Comparison of ENCODE assay signal across 13 mouse cellular contexts in genomic region chrX:161723391-161723808, GRCm38 (mm10). TPM values are rescaled to one million over a fixed set of nuclear protein-coding genes. Genes with fewer than 3 reads are reported as not detected.
DNase-seq lines count a peak whose midpoint lies in the region; ATAC-seq and TF ChIP-seq lines count a peak whose summit lies in the region.
"Had no signal": no experiment of that assay in that cellular context is flagged by ENCODE, and none has a peak within 500 bp of the region (broad histone marks: within the 10 kb centered on the region; RNA-seq: fewer than 3 reads in every experiment).

No protein-coding gene starts in this region.

- H3K9me3 ChIP-seq in hindbrain, embryonic 16.5 days (ENCODE audit: control insufficient read depth, low read length), result no peaks in the 10 kb centered on the region
- no peaks in the 10 kb centered on the region for H3K9me3 ChIP-seq in heart, embryonic 10.5 days
- H3K9me3 ChIP-seq: embryonic facial prominence, embryonic 13.5 days had no signal

- no peaks in the 10 kb centered on the region for H3K36me3 ChIP-seq in hindbrain, embryonic 16.5 days (ENCODE audit: control insufficient read depth, insufficient read depth, low read length)
- H3K36me3 ChIP-seq in heart, embryonic 10.5 days, result no peaks in the 10 kb centered on the region
- H3K36me3 ChIP-seq: embryonic facial prominence, embryonic 13.5 days had no signal

- ATAC-seq in hindbrain, embryonic 16.5 days, result 0 out of 2 replicates have a peak, but pooled peaks have one; percentile 19
- ATAC-seq: activated CD4-positive, CD25-positive, alpha-beta regulatory T cell, adult 4 months had no signal

- peaks cover 10% of the 10 kb centered on the region for H3K4me1 ChIP-seq in hindbrain, embryonic 16.5 days (ENCODE audit: control insufficient read depth, insufficient read depth, low read depth, low read length)
- H3K4me1 ChIP-seq in heart, embryonic 10.5 days, result no peaks in the 10 kb centered on the region
- H3K4me1 ChIP-seq: embryonic facial prominence, embryonic 13.5 days had no signal

- TF ChIP-seq POLR2A in brain, embryonic 14.5 days (IDR thresholded peaks at IDR 0.05; ENCODE audit: borderline replicate concordance, extremely low read depth, insufficient read depth, insufficient read length, poor library complexity, severe bottlenecking), result no peak

- 26% methylated on average over 9 of the region's 9 CpGs for WGBS in hindbrain, embryonic 16.5 days
- 17% methylated on average over 9 of the region's 9 CpGs for WGBS in heart, embryonic 10.5 days

- peak overlapping the region; percentile 9; the same call in 1 of the 2 replicates for H3K4me3 ChIP-seq in hindbrain, embryonic 16.5 days (ENCODE audit: low read length)
- no peak overlapping the region for H3K4me3 ChIP-seq in heart, embryonic 10.5 days
- H3K4me3 ChIP-seq: embryonic facial prominence, embryonic 13.5 days had no signal

- DNase-seq in layer of hippocampus, adult 11-12 months (ENCODE audit: low spot score), result peak; percentile 15
- DNase-seq in layer of hippocampus, adult 9-10 months (ENCODE audit: low spot score), result no peak
- peak; percentile 63 for DNase-seq in brain, embryonic 14.5 days (ENCODE audit: low read depth)
- peak; percentile 53 to 64 for DNase-seq in kidney, postnatal 36 days
- DNase-seq in B cell, adult 2 months, result no peak
- DNase-seq in heart, postnatal 4 days, result no peak
- DNase-seq in heart, embryonic 10.5 days (ENCODE audit: low spot score), result no peak
- DNase-seq: cerebellum, adult 11 months; thymus, postnatal 36 days had no signal

- peak overlapping the region; percentile 61; the same call in 1 of the 2 replicates for H3K27ac ChIP-seq in hindbrain, embryonic 16.5 days (ENCODE audit: low read depth, low read length)
- no peak overlapping the region for H3K27ac ChIP-seq in heart, embryonic 10.5 days
- H3K27ac ChIP-seq: embryonic facial prominence, embryonic 13.5 days had no signal

- peak overlapping the region; percentile 40 for H3K4me2 ChIP-seq in hindbrain, embryonic 16.5 days (ENCODE audit: low read length)
- H3K4me2 ChIP-seq: embryonic facial prominence, embryonic 13.5 days had no signal

- peaks cover 3% of the 10 kb centered on the region; the same call in 1 of the 2 replicates for H3K27me3 ChIP-seq in hindbrain, embryonic 16.5 days (replicated peaks; ENCODE audit: control insufficient read depth, insufficient read depth, low read length)
- peaks cover 59% of the 10 kb centered on the region for H3K27me3 ChIP-seq in heart, embryonic 10.5 days (ENCODE audit: insufficient read depth, poor library complexity, severe bottlenecking)

- TF ChIP-seq CTCF in brain, embryonic 14.5 days (IDR thresholded peaks at IDR 0.05; ENCODE audit: borderline replicate concordance, extremely low read depth, insufficient read depth, insufficient read length), result no peak

- H3K9ac ChIP-seq in hindbrain, embryonic 16.5 days (ENCODE audit: low read depth, low read length), result peak overlapping the region; percentile 17; the same call in 1 of the 2 replicates
- H3K9ac ChIP-seq: embryonic facial prominence, embryonic 13.5 days had no signal

RNA-seq across cellular contexts. Expression of gene Rai2, which starts 6.5 kb away (rescaled TPM):
- polyA plus RNA-seq in brain, embryonic 14.5 days (2012; rRNA removed), result 15.8 and 19.1 TPM in 2 replicates
- polyA plus RNA-seq in hindbrain, embryonic 16.5 days (2015; fragmentation: Nextera tagmentation; extraction: Ambion mirVana), result 16.4 and 22.6 TPM in 2 replicates
- 10 to 100 TPM in 1 of 2 experiments, 1 to 10 TPM in 1; 8.9 to 10.3 TPM for total RNA-seq in heart, postnatal 4 days (2021)
- polyA plus RNA-seq in heart, embryonic 10.5 days (2016; fragmentation: Nextera tagmentation; extraction: Ambion mirVana), result 2.8 and 3.3 TPM in 2 replicates
- total RNA-seq: granulocyte monocyte progenitor cell, adult 5-6 weeks had no signal

Comparison
In these comparisons a context has a peak if more than half of its experiments do, and no peak if none do; other contexts are left out.
1. DNase-seq: peak in layer of hippocampus, adult 11-12 months (single experiment), brain, embryonic 14.5 days (single experiment) and kidney, postnatal 36 days (2 of 2); none in layer of hippocampus, adult 9-10 months (single experiment), B cell, adult 2 months (0 of 2), heart, postnatal 4 days (single experiment) and heart, embryonic 10.5 days (single experiment).